11 mouse cellular contexts compared by ENCODE assay signal in genomic region chr2:166655308-166655707, GRCm38 (mm10). TPM values are rescaled to one million over a fixed set of nuclear protein-coding genes. Genes with fewer than 3 reads are reported as not detected.
A peak's percentile ranks its signal among the peaks of the same experiment; 100 is the strongest.
DNase-seq lines count a peak whose midpoint lies in the region; ATAC-seq and TF ChIP-seq lines count a peak whose summit lies in the region.
"Had no signal": no experiment of that assay in that cellular context is flagged by ENCODE, and none has a peak within 500 bp of the region (broad histone marks: within the 10 kb centered on the region; RNA-seq: fewer than 3 reads in every experiment).

No protein-coding gene starts in this region.

- H3K4me3 ChIP-seq in spleen, adult 2 months (ENCODE audit: extremely low read depth, insufficient read depth, insufficient read length), result no peak overlapping the region
- no peak overlapping the region for H3K4me3 ChIP-seq in forebrain, embryonic 13.5 days
- no peak overlapping the region for H3K4me3 ChIP-seq in liver, embryonic 15.5 days (replicated peaks)
- no peak overlapping the region for H3K4me3 ChIP-seq in kidney, embryonic 16.5 days (ENCODE audit: low read length)

- no peaks in the 10 kb centered on the region for H3K36me3 ChIP-seq in spleen, adult 2 months (ENCODE audit: control insufficient read depth, insufficient read depth, low read length)
- no peaks in the 10 kb centered on the region for H3K36me3 ChIP-seq in forebrain, embryonic 13.5 days (ENCODE audit: poor library complexity, severe bottlenecking)
- H3K36me3 ChIP-seq in liver, embryonic 15.5 days (replicated peaks), result no peaks in the 10 kb centered on the region
- no peaks in the 10 kb centered on the region for H3K36me3 ChIP-seq in kidney, embryonic 16.5 days (ENCODE audit: insufficient read depth, low read length)

- no peak overlapping the region for H3K4me2 ChIP-seq in forebrain, embryonic 13.5 days
- H3K4me2 ChIP-seq in liver, embryonic 15.5 days, result no peak overlapping the region
- no peak overlapping the region for H3K4me2 ChIP-seq in kidney, embryonic 16.5 days (replicated peaks; ENCODE audit: low read depth, low read length)

- no peaks in the 10 kb centered on the region for H3K27me3 ChIP-seq in spleen, adult 2 months (ENCODE audit: control insufficient read depth, insufficient read depth, low read length)
- H3K27me3 ChIP-seq in forebrain, embryonic 13.5 days, result no peaks in the 10 kb centered on the region
- no peaks in the 10 kb centered on the region for H3K27me3 ChIP-seq in liver, embryonic 15.5 days
- no peaks in the 10 kb centered on the region for H3K27me3 ChIP-seq in kidney, embryonic 16.5 days (ENCODE audit: insufficient read depth, low read length)

- H3K27ac ChIP-seq in spleen, adult 2 months (ENCODE audit: insufficient read depth, low read length), result 0 out of 2 replicates have a peak overlapping the region, but pooled peaks have one; percentile 72
- peak overlapping the region; percentile 70; the same call in 1 of the 2 replicates for H3K27ac ChIP-seq in forebrain, embryonic 13.5 days
- 0 out of 2 replicates have a peak overlapping the region, but pooled peaks have one; percentile 39 for H3K27ac ChIP-seq in liver, embryonic 15.5 days (replicated peaks)
- H3K27ac ChIP-seq in kidney, embryonic 16.5 days (ENCODE audit: low read length), result no peak overlapping the region

- TF ChIP-seq CTCF in spleen, adult 2 months (IDR thresholded peaks at IDR 0.05; ENCODE audit: extremely low read depth, insufficient read depth, insufficient read length, insufficient replicate concordance), result no peak

- peaks cover 80% of the 10 kb centered on the region for H3K4me1 ChIP-seq in spleen, adult 2 months (ENCODE audit: control insufficient read depth, insufficient read depth, insufficient read length)
- peaks cover 74% of the 10 kb centered on the region for H3K4me1 ChIP-seq in forebrain, embryonic 13.5 days
- peaks cover 75% of the 10 kb centered on the region for H3K4me1 ChIP-seq in liver, embryonic 15.5 days (replicated peaks)
- peaks cover 21% of the 10 kb centered on the region for H3K4me1 ChIP-seq in kidney, embryonic 16.5 days (ENCODE audit: insufficient read depth, low read length)

- DNase-seq in spleen, adult 2 months (ENCODE audit: low read depth in 1 of 2, low spot score in 2 of 2), result no peak
- no peak for DNase-seq in spleen, postnatal 14 days (ENCODE audit: low spot score in 2 of 2)
- DNase-seq in cerebellum, adult 11 months, result no peak
- DNase-seq in T-cell, adult 2 months (ENCODE audit: low spot score), result no peak
- DNase-seq: cerebellum, adult 11-12 months; gastrocnemius, postnatal 14 days; heart, postnatal 36 days; kidney, postnatal 36 days had no signal

- 75% methylated on average over 4 of the region's 4 CpGs for WGBS in spleen, adult 2 months
- WGBS in forebrain, embryonic 13.5 days, result 83% methylated on average over 4 of the region's 4 CpGs
- 79% methylated on average over 4 of the region's 4 CpGs for WGBS in liver, embryonic 15.5 days (ENCODE audit: insufficient replicate concordance)
- WGBS in kidney, embryonic 16.5 days, result 90% methylated on average over 4 of the region's 4 CpGs

- TF ChIP-seq POLR2A in spleen, adult 2 months (IDR thresholded peaks at IDR 0.05; ENCODE audit: low read depth, low read length), result no peak

- H3K9ac ChIP-seq in forebrain, embryonic 13.5 days, result no peak overlapping the region
- H3K9ac ChIP-seq in liver, embryonic 15.5 days, result no peak overlapping the region
- H3K9ac ChIP-seq in kidney, embryonic 16.5 days (replicated peaks; ENCODE audit: low read length), result no peak overlapping the region

- no peak for ATAC-seq in forebrain, embryonic 13.5 days
- no peak for ATAC-seq in liver, embryonic 15.5 days (ENCODE audit: insufficient read depth)
- no peak for ATAC-seq in kidney, embryonic 16.5 days (ENCODE audit: low FRiP score, low TSS enrichment)

- H3K9me3 ChIP-seq in forebrain, embryonic 13.5 days (replicated peaks), result no peaks in the 10 kb centered on the region
- H3K9me3 ChIP-seq in liver, embryonic 15.5 days (replicated peaks), result no peaks in the 10 kb centered on the region
- no peaks in the 10 kb centered on the region for H3K9me3 ChIP-seq in kidney, embryonic 16.5 days (ENCODE audit: low read length)

RNA-seq across cellular contexts. Expression of gene Prex1, which starts 58.3 kb away (rescaled TPM):
- 123 and 154 TPM in 2 replicates for polyA plus RNA-seq in spleen, adult 2 months (2012; rRNA removed)
- 28.6 and 32.7 TPM in 2 replicates for polyA plus RNA-seq in forebrain, embryonic 13.5 days (2015; fragmentation: Nextera tagmentation; extraction: Ambion mirVana)
- 13.7 TPM in 2 replicates for polyA plus RNA-seq in liver, embryonic 15.5 days (2015; fragmentation: Nextera tagmentation; extraction: Ambion mirVana)
- polyA plus RNA-seq in kidney, embryonic 16.5 days (2015; fragmentation: Nextera tagmentation; extraction: Ambion mirVana), result 15.7 and 17.8 TPM in 2 replicates
